Mouse (Mus musculus): ENCODE measurements at regions not wholly inside any gene's neighbourhood (a gene's known extent, or its start where the extent isn't known, plus 50 kb on each side); places are given as distances from the start of the nearest gene placed in this dataset.
A peak's percentile ranks its signal among the peaks of the same experiment; 100 is the strongest.

DNA sequence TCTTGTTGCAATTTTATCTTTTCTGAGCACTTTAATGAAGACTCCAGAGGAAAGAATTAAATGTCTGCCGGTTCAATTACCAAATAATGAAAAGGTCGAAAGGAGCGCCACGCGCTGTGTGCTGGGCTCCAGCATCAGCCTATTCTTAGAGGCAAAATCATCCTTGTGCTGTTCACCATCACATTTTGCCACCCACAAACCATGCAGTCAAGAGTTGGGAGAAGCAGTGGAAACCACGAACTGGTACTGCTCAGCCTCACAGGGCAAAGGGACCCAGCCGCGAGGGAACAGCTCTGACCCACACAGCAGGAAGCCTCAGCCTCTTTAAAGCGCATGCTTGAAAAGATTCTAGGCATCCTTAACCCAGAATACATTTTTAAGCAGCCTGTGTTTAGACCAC lies 134.0 kb upstream of the Pum3 start:
- no peak for DNase-seq

DNA sequence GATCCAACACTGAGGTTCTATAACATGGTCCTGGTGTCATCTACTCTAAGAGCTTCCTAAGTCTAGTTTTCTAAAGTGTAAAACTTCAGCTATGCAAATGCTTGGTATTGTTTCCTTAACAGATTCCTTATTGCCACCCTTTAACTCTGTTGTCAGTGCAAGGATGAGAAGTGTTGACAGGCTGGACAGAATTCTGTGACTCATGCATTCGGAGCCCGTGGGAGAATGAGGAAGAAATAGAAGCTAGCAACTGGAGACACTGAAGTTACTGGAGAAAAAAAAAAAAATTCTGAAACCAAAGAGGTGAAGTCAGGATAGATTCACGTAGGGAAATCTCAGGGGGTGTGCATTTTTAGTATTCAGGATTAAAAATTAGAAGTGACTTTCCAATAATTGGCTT lies 128.6 kb upstream of the Pum3 start:
- DNase-seq = no peak

DNA sequence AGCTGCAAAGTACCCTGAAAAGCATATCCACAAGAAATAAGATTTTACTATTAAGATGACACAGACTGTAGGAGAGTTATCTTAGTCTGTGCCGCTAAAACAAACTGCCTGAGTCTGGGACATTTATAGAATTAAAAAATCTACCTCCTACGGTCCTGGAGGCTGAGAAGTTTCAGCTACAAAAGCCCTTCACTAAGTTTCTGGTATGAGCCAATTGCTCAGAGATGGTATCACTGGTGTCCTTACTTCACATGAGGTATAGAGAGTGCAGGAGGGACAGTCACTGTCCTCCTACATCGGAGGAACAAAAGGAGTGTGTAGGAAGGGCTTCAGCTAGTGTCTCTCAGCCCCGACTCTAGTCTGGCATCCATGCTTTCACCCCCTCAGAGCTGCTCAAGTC lies 127.1 kb upstream of the Pum3 start:
- DNase-seq = no peak

DNA sequence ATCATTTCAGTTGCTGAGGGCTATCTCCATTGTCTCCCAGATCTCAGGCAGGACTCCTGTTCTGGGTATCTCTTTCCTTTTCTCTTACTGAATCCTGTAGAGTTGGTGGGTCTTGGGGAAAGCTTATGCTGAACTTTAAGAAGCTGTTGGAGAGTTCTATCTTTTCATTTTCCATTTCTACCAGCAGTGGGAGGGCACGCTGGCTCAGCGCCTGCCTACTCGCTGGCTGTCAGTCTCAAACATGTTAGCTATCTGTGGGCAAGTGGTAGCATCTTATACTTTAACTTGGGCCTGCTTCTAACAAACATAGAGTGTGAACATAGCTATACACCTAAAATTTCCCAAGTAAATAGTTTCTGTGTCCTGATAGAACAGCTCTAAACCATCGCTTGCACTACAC lies 125.2 kb upstream of the Pum3 start:
- no peak for DNase-seq

DNA sequence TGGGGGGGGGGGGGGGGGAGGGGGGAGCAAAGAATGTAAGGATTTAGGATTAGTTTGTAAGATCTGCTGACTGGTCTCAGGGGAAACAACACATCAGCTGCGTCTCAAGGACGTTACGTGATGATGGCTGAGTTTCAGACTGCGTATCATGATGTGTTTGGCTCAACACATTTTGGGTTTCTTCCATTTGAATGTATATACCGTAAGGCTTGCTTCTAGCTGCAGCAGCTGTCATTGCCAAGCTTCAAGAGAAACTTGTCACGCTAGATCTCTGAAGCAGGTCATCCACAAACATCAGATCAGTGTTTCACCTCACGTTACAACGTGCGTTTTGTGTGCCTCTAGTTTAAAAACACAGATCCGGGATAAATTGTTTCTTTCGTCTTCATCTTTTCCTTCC lies 123.6 kb upstream of the Pum3 start:
- no peak for DNase-seq

- no peak for DNase-seq
Measured at GRCm38 (mm10) chr19:27537746-27538145, 108.1 kb upstream of the Pum3 start.

DNA sequence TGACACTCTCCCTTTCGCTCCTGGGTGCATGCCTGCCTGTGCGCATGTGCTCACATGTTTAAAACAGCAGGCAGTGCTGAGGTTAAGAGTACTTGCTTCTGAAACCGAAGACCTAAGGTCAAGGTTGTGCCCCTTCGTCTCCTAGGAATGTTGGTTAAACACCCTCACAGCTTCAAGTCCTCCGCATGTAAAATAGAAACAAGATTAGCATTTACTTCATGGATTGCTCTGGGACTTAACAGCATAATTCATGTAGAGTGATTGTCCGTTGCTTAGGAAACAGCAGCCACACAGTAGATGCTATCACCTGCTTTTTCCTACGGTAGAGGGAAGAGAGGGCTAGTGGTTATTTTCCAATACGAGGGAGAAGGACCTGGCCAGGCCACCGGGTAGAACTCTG lies 107.4 kb upstream of the Pum3 start:
- no peak for DNase-seq

- no peak for DNase-seq
Measured at GRCm38 (mm10) chr19:27527940-27528558, 98.4 kb upstream of the Pum3 start.

DNA sequence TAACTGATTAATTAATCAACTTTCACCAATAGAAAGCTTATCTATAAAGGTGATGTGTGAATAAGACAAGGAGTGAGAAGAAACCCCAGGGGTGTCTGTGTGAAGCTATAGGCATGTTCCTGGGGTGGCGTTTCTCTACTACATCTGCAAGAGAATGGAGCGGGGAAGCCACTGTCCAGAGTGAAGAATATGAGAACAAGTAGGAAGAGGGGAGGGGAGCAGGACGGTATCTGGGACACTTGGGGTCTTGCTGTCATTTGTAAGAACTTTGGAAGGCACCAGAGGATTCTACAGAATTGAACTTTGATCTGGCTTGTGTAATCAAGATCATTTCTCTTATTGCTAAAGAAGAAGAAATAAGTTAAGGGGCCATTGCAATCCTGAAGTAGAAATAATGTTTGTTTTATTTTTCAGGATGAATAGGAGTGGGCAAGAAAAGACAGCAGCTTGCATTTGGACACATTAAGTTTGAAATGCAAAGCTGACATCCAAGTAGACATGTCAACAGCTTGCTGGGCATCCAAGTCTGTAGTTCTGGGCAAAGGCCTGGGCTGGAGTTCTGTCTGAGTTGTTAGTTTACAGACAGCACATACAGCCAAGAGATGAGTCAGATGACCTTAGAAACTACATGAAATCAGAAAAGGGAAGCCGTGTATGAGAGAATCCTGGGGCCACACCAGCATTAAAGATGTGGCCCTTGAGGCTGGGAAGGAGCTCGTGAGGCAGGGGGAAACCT lies 89.9 kb upstream of the Pum3 start:
- DNase-seq = no peak

- DNase-seq = no peak
Measured at GRCm38 (mm10) chr19:27514267-27514666, 84.6 kb upstream of the Pum3 start.

DNA sequence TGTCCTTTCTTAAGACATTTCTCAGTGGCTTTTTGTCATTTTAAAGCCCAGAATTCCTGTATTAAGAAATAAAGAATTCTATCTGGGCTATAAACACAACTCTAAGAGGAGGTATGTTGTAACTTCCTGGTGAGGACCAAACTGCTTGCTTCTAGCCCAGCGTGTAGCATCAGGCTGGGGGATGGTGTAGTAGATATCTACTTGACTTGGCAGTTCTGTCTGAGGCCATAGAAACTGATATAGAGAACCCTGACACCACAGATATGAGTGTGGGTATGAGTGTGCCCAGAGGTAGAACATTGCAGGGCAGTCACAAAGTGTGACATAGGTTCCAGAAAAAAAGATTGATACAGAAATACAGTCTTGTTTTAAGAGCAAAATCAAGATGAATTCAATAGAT lies 83.9 kb upstream of the Pum3 start:
- no peak for DNase-seq

DNA sequence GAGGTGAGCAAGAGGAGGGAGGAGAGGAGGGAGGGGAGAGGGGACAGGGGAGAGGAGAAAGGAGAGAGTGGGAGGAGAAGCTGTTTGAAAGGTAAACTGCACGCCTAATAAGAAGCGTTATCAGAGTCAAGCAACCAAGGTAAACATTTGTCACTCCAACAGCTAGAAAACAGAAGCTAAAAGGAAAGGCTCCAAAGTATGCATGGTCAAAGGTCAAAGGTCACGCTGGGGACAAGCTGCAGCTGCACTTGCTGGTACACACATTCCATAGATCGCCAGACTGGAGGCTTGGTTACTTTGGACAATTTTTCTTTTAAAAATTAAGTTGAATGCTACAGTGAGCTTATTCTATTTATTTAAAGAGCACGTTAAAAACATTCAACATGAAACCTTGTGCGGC lies 81.7 kb upstream of the Pum3 start:
- DNase-seq = no peak

DNA sequence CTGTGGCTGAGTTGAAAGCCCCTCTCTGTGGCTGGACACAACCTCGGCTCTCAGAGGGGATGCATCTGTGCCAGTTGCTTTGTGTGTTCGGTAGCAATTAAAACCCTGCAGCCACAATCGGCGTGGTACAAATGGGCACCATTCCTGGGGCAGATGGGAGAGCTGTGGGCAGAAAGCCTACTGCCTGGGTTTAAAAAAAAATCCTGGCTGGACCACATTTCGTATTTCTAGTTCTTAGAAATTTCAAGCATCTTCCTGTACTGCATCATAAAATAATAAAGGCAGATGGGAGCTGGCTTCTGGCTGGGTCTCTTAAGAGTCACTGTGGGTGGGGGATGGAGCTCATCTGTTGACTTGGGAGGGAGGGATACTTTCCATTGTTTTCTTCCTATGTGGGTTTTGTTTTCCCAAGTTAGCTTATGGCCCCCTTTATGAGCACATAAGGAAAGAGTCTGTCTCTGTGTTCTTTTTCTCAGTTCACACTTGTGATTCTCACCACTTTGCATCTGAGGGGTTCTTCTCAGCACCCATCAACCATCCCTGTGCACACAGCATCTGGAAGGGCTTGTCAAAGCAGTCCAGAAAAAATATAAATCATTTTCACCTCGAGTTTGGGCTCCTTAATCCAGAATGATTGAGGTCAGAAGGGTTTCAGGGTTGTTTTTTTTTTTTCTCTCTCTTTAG lies 80.5 kb upstream of the Pum3 start:
- peak; percentile 64 for DNase-seq

DNA sequence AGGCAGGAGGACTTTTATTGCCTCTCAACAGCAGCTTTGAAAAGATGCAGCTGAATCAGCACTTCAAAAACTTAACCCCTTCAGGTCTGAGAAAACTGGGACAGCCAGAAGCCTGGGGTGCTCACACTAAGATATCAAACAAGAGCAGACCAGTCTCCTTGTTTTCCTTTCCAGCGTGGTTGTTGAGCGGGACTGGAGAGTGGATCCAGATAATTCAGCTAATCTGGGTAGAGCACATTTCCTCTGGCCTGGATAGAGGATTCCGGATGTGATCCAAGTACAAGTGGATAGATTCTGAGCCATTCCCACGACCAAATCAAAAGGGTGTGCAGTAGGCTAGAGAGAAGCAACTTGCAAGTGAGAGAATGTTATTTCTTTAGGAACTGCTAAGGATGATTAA lies 68.7 kb upstream of the Pum3 start:
- DNase-seq = no peak

- DNase-seq = no peak
Measured at GRCm38 (mm10) chr19:27492468-27492867, 62.8 kb upstream of the Pum3 start.

DNA sequence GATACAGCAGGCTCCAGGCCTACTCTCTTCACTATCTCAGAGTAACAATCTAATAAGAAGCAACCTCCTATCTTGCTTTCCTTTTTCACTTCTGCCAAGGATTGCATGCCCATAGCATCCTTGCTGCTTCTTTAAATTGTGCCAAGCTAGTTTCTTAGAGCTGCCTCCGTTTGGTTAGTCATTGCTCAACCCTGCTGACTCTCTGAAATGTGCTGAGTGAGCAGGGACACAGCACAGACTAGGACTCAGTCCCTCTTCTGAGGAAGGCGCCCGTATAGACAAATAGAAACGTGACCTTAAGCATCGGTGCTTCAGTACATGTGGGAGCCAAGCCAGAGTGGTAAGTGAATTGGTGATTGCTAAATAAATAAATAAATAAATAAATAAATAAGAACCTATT lies 62.2 kb upstream of the Pum3 start:
- no peak for DNase-seq

- no peak for DNase-seq
Measured at GRCm38 (mm10) chr19:27489053-27489452, 59.4 kb upstream of the Pum3 start.
